Mouse (Mus musculus) ES-CJ7 (cell line): ENCODE data around the gene Pla2g2e.
A peak's percentile ranks its signal among the peaks of the same experiment; 100 is the strongest.
"Not testable (repeated sequence)": the region's sequence is repeated elsewhere in the genome, so short reads cannot be mapped to it uniquely, and the experiment has no call there.

ENCODE experiments used
- DNase-seq: peaks from one replicate; pipeline ENCODE4 v3.0.0; 2011; ENCODE audit warnings: low read depth, low spot score

The Pla2g2e gene

GRCm38 (mm10) chr4:138882179-138882578, 4.4 kb downstream of the Pla2g2e start:
- peak; percentile 39 for DNase-seq

- peak; percentile 83 for DNase-seq
Measured at GRCm38 (mm10) chr4:138884261-138884660, 6.5 kb downstream of the Pla2g2e start.

GRCm38 (mm10) chr4:138889165-138889564, 11.4 kb downstream of the Pla2g2e start:
- DNase-seq: peak; percentile 41

- no peak for DNase-seq
Measured at GRCm38 (mm10) chr4:138889635-138890034, 11.9 kb downstream of the Pla2g2e start.

- DNase-seq: no peak
Measured at GRCm38 (mm10) chr4:138892655-138893054, 14.9 kb downstream of the Pla2g2e start.

GRCm38 (mm10) chr4:138893789-138894188, 16.0 kb downstream of the Pla2g2e start:
- DNase-seq: not testable (repeated sequence)

GRCm38 (mm10) chr4:138899361-138899760, 21.6 kb downstream of the Pla2g2e start:
- DNase-seq: no peak

- no peak for DNase-seq
Measured at GRCm38 (mm10) chr4:138905624-138906337, 28.0 kb downstream of the Pla2g2e start.

- DNase-seq: no peak
Measured at GRCm38 (mm10) chr4:138913141-138913787, 35.5 kb downstream of the Pla2g2e start.

- DNase-seq: peak; percentile 97
Measured at GRCm38 (mm10) chr4:138913797-138914196, 36.1 kb downstream of the Pla2g2e start, which contains the start of gene Otud3. TSS of gene Otud3 (minus strand) at chr4:138913945.

GRCm38 (mm10) chr4:138917282-138917681, 39.5 kb downstream of the Pla2g2e start:
- DNase-seq: peak; percentile 64

- DNase-seq: peak; percentile 32
Measured at GRCm38 (mm10) chr4:138921254-138922130, 43.8 kb downstream of the Pla2g2e start.

GRCm38 (mm10) chr4:138922131-138922459, 44.4 kb downstream of the Pla2g2e start:
- DNase-seq: peak; percentile 92

- no peak for DNase-seq
Measured at GRCm38 (mm10) chr4:138925561-138925960, 47.8 kb downstream of the Pla2g2e start.
